Mouse (Mus musculus) cerebellum, adult 2 months (tissue): Measurements from ENCODE around the gene Samd10.
A peak's percentile ranks its signal among the peaks of the same experiment; 100 is the strongest.

Source experiments
- CTCF ChIP-seq: fragments of 200-500 bp; IDR thresholded peaks from 2 replicates; pipeline ENCODE4 v1.5.1; 2011; ENCODE audit warnings: low read depth, mild to moderate bottlenecking, control low read depth, low read length, moderate library complexity, borderline replicate concordance; ENCODE audit not compliant: insufficient read depth
- POLR2A ChIP-seq: fragments of 200-500 bp; IDR thresholded peaks from 2 replicates; pipeline ENCODE4 v1.6.1; 2011; ENCODE audit warnings: low read length, control low read depth, borderline replicate concordance; ENCODE audit not compliant: insufficient read depth

DNA sequence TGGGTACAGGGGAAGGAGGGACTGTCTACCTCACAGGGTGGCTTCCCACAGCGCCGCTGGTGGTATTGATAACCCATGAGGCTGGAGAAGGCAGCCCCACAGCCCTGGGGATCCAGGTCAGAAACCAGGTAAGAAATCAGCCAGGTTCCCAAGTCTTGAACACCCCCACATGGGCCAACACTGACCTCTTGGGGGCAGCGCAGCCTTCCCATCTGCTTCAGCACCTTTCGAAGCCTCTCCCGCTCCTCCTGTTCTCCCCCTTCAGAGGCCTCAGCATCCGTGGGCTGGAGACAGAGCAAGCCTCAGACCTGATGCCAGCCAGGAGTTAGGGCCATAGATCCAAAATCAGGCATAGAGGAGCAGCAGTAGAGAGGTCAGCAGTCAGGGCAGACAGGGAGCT is 11.2 kb downstream of the Samd10 start:
- TF ChIP-seq CTCF (0 out of 2 replicates have a peak, but pooled peaks have one; percentile 2), POLR2A (no peak)
